ENCODE assay signal across 8 mouse cellular contexts in the genomic region with DNA sequence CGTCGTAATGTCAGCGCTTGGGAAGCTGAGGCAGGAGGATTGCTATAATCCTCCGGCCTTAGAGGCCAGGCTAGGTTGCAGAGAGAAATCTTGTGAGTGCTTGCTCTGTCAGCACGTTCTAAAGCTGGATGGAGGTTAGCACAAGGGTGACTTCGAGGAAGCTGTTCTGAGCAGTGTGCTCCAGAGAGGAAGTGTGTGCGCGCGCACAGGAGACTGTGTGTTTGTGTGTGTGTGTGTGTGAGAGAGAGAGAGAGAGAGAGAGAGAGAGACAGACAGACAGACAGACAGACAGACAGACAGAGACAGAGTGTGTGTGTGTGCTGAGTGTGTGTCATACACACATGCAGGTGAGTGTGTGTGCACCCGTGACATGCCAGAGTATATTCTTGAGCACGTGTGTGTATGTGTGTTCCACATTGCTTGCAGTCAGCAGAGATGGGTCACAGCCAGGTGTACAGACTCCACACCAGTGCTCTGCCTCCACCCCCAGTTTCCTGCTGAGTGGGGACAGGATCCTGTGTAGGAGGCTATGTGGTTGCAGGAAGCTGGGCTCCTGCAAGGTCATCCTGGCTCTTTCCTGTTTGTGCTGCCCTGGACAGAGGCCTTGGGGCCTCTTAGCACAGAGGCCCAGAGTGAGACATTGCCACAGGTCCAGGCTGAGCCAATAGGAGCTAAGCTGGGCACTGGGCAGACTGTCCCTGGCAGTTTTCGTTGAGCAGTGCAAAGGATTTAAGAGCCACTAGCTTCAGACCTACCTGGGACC. TPM values are rescaled to one million over a fixed set of nuclear protein-coding genes. Genes with fewer than 3 reads are reported as not detected.
DNase-seq lines count a peak whose midpoint lies in the region; ATAC-seq and TF ChIP-seq lines count a peak whose summit lies in the region.

No protein-coding gene starts in this region.

- H3K9me3 ChIP-seq in lung, embryonic 15.5 days, result no peaks in the 10 kb centered on the region
- H3K9me3 ChIP-seq in heart, embryonic 15.5 days (replicated peaks), result no peaks in the 10 kb centered on the region
- H3K9me3 ChIP-seq in limb, embryonic 15.5 days, result no peaks in the 10 kb centered on the region
- no peaks in the 10 kb centered on the region for H3K9me3 ChIP-seq in stomach, embryonic 14.5 days (ENCODE audit: control insufficient read depth, low read depth, low read length)
- H3K9me3 ChIP-seq in forebrain, embryonic 16.5 days (ENCODE audit: control insufficient read depth, low read length), result no peaks in the 10 kb centered on the region

- intact Hi-C loops in left cerebral cortex, postnatal 36 days (cut with DNase I), result no loop called here

- H3K27me3 ChIP-seq in lung, embryonic 15.5 days, result no peaks in the 10 kb centered on the region
- no peaks in the 10 kb centered on the region for H3K27me3 ChIP-seq in heart, embryonic 15.5 days
- H3K27me3 ChIP-seq in limb, embryonic 15.5 days, result no peaks in the 10 kb centered on the region
- H3K27me3 ChIP-seq in stomach, embryonic 14.5 days (ENCODE audit: control insufficient read depth, insufficient read depth, low read length), result no peaks in the 10 kb centered on the region
- H3K27me3 ChIP-seq in forebrain, embryonic 16.5 days (replicated peaks; ENCODE audit: control insufficient read depth, insufficient read depth, low read length), result no peaks in the 10 kb centered on the region

- TF ChIP-seq CTCF in lung, adult 2 months (IDR thresholded peaks at IDR 0.05; ENCODE audit: insufficient read depth, low read length), result no peak

- H3K27ac ChIP-seq in lung, embryonic 15.5 days, result peak overlapping the region; percentile 72
- peak overlapping the region; percentile 72 for H3K27ac ChIP-seq in heart, embryonic 15.5 days
- H3K27ac ChIP-seq in limb, embryonic 15.5 days, result peak overlapping the region; percentile 33; the same call in 1 of the 2 replicates
- H3K27ac ChIP-seq in stomach, embryonic 14.5 days (ENCODE audit: low read length), result peak overlapping the region; percentile 48; the same call in 1 of the 2 replicates
- no peak overlapping the region for H3K27ac ChIP-seq in forebrain, embryonic 16.5 days (ENCODE audit: low read length)

- no peak for TF ChIP-seq POLR2A in lung, adult 2 months (IDR thresholded peaks at IDR 0.05; ENCODE audit: borderline replicate concordance, extremely low read depth, low read depth, low read length)

- 76% methylated on average over 12 of the region's 12 CpGs for WGBS in lung, embryonic 15.5 days
- 47% methylated on average over 12 of the region's 12 CpGs for WGBS in lung, adult 2 months
- WGBS in heart, embryonic 15.5 days, result 68% methylated on average over 12 of the region's 12 CpGs
- 86% methylated on average over 12 of the region's 12 CpGs for WGBS in limb, embryonic 15.5 days
- WGBS in stomach, embryonic 14.5 days, result 83% methylated on average over 12 of the region's 12 CpGs
- WGBS in forebrain, embryonic 16.5 days, result 88% methylated on average over 12 of the region's 12 CpGs

- H3K36me3 ChIP-seq in lung, embryonic 15.5 days, result no peaks in the 10 kb centered on the region
- no peaks in the 10 kb centered on the region for H3K36me3 ChIP-seq in heart, embryonic 15.5 days
- no peaks in the 10 kb centered on the region for H3K36me3 ChIP-seq in limb, embryonic 15.5 days
- H3K36me3 ChIP-seq in stomach, embryonic 14.5 days (ENCODE audit: control insufficient read depth, insufficient read depth, low read length), result no peaks in the 10 kb centered on the region
- H3K36me3 ChIP-seq in forebrain, embryonic 16.5 days (ENCODE audit: control insufficient read depth, insufficient read depth), result no peaks in the 10 kb centered on the region

- peak; percentile 59 for ATAC-seq in lung, embryonic 15.5 days (ENCODE audit: borderline replicate concordance, extremely low read depth, low FRiP score, low TSS enrichment)
- peak; percentile 63; the same call in 1 of the 2 replicates for ATAC-seq in heart, embryonic 15.5 days (replicated peaks; ENCODE audit: insufficient number of reproducible peaks, insufficient read depth, low FRiP score, low read depth)
- ATAC-seq in limb, embryonic 15.5 days (ENCODE audit: insufficient number of reproducible peaks, low FRiP score, low TSS enrichment, low read depth), result peak; percentile 52; the same call in 1 of the 2 replicates
- no peak for ATAC-seq in stomach, embryonic 14.5 days (ENCODE audit: insufficient number of reproducible peaks, insufficient read depth, low FRiP score, low read depth)
- no peak for ATAC-seq in forebrain, embryonic 16.5 days

- H3K4me2 ChIP-seq in lung, embryonic 15.5 days, result no peak overlapping the region
- H3K4me2 ChIP-seq in heart, embryonic 15.5 days, result no peak overlapping the region
- no peak overlapping the region for H3K4me2 ChIP-seq in limb, embryonic 15.5 days
- H3K4me2 ChIP-seq in stomach, embryonic 14.5 days (replicated peaks; ENCODE audit: low read depth, low read length), result no peak overlapping the region
- H3K4me2 ChIP-seq in forebrain, embryonic 16.5 days (ENCODE audit: low read length), result no peak overlapping the region

- no peak overlapping the region for H3K4me3 ChIP-seq in lung, embryonic 15.5 days
- H3K4me3 ChIP-seq in lung, adult 2 months (replicated peaks; ENCODE audit: extremely low read depth, low read depth, low read length), result no peak overlapping the region
- H3K4me3 ChIP-seq in heart, embryonic 15.5 days, result no peak overlapping the region
- no peak overlapping the region for H3K4me3 ChIP-seq in limb, embryonic 15.5 days
- no peak overlapping the region for H3K4me3 ChIP-seq in stomach, embryonic 14.5 days (ENCODE audit: low read depth, low read length)
- H3K4me3 ChIP-seq in forebrain, embryonic 16.5 days (replicated peaks; ENCODE audit: low read length), result no peak overlapping the region

- H3K4me1 ChIP-seq in lung, embryonic 15.5 days, result peaks cover 43% of the 10 kb centered on the region
- peaks cover 41% of the 10 kb centered on the region for H3K4me1 ChIP-seq in lung, adult 2 months (ENCODE audit: control insufficient read depth, insufficient read depth, low read length)
- peaks cover 68% of the 10 kb centered on the region for H3K4me1 ChIP-seq in heart, embryonic 15.5 days (replicated peaks)
- peaks cover 21% of the 10 kb centered on the region for H3K4me1 ChIP-seq in limb, embryonic 15.5 days
- peaks cover 4% of the 10 kb centered on the region; the same call in 1 of the 2 replicates for H3K4me1 ChIP-seq in stomach, embryonic 14.5 days (ENCODE audit: control insufficient read depth, insufficient read depth, low read length)
- no peaks in the 10 kb centered on the region for H3K4me1 ChIP-seq in forebrain, embryonic 16.5 days (replicated peaks; ENCODE audit: control insufficient read depth, insufficient read depth, low read length)

- H3K9ac ChIP-seq in lung, embryonic 15.5 days, result no peak overlapping the region
- H3K9ac ChIP-seq in heart, embryonic 15.5 days, result no peak overlapping the region
- no peak overlapping the region for H3K9ac ChIP-seq in limb, embryonic 15.5 days
- H3K9ac ChIP-seq in stomach, embryonic 14.5 days (replicated peaks; ENCODE audit: low read depth, low read length), result no peak overlapping the region
- H3K9ac ChIP-seq in forebrain, embryonic 16.5 days (replicated peaks; ENCODE audit: low read depth, low read length), result no peak overlapping the region

- DNase-seq in lung, adult 2 months, result no peak
- DNase-seq in left cerebral cortex, postnatal 36 days (ENCODE audit: low spot score in 2 of 2), result no peak
- no peak for DNase-seq in layer of hippocampus, postnatal 14 days (ENCODE audit: low spot score in 2 of 2)

RNA-seq across cellular contexts. Expression of a gene that starts 21.9 kb away (rescaled TPM):
- 55.8 and 61.0 TPM in 2 replicates for polyA plus RNA-seq in lung, embryonic 15.5 days (2015; fragmentation: Nextera tagmentation; extraction: Ambion mirVana)
- polyA plus RNA-seq in lung, adult 2 months (2012; rRNA removed), result 122 and 144 TPM in 2 replicates
- polyA plus RNA-seq in heart, embryonic 15.5 days (2015; fragmentation: Nextera tagmentation; extraction: Ambion mirVana), result 38.5 and 47.8 TPM in 2 replicates
- 51.2 and 54.7 TPM in 2 replicates for polyA plus RNA-seq in limb, embryonic 15.5 days (2015; fragmentation: Nextera tagmentation; extraction: Ambion mirVana)
- 35.3 and 38.4 TPM in 2 replicates for polyA plus RNA-seq in stomach, embryonic 14.5 days (2014; fragmentation: Nextera tagmentation; extraction: Ambion mirVana)
- 10 to 100 TPM; 32.1 to 46.3 TPM for total RNA-seq in left cerebral cortex, postnatal 36 days (2021)
- 27.9 and 30.2 TPM in 2 replicates for polyA plus RNA-seq in forebrain, embryonic 16.5 days (2015; fragmentation: Nextera tagmentation; extraction: Ambion mirVana)
- total RNA-seq in layer of hippocampus, postnatal 14 days (2021), result 10 to 100 TPM; 41.1 to 43.0 TPM

RNA-seq across cellular contexts. Expression of a gene that starts 27.8 kb away (rescaled TPM):
- 30.1 and 30.4 TPM in 2 replicates for polyA plus RNA-seq in lung, embryonic 15.5 days (2015; fragmentation: Nextera tagmentation; extraction: Ambion mirVana)
- polyA plus RNA-seq in lung, adult 2 months (2012; rRNA removed), result 33.5 and 36.2 TPM in 2 replicates
- 15.2 and 19.6 TPM in 2 replicates for polyA plus RNA-seq in heart, embryonic 15.5 days (2015; fragmentation: Nextera tagmentation; extraction: Ambion mirVana)
- polyA plus RNA-seq in limb, embryonic 15.5 days (2015; fragmentation: Nextera tagmentation; extraction: Ambion mirVana), result 28.3 and 28.7 TPM in 2 replicates
- polyA plus RNA-seq in stomach, embryonic 14.5 days (2014; fragmentation: Nextera tagmentation; extraction: Ambion mirVana), result 16.6 and 21.5 TPM in 2 replicates
- total RNA-seq in left cerebral cortex, postnatal 36 days (2021), result 10 to 100 TPM; 44.4 to 46.8 TPM
- polyA plus RNA-seq in forebrain, embryonic 16.5 days (2015; fragmentation: Nextera tagmentation; extraction: Ambion mirVana), result 34.7 and 36.7 TPM in 2 replicates
- 10 to 100 TPM; 34.9 to 36.8 TPM for total RNA-seq in layer of hippocampus, postnatal 14 days (2021)

RNA-seq across cellular contexts. Expression of a gene that starts 42.8 kb away (rescaled TPM):
- polyA plus RNA-seq in lung, embryonic 15.5 days (2015; fragmentation: Nextera tagmentation; extraction: Ambion mirVana), result 3.2 and 4.5 TPM in 2 replicates
- polyA plus RNA-seq in lung, adult 2 months (2012; rRNA removed), result 0.14 TPM in 1 of 2 replicates, not detected in the other
- 1.6 and 2.1 TPM in 2 replicates for polyA plus RNA-seq in heart, embryonic 15.5 days (2015; fragmentation: Nextera tagmentation; extraction: Ambion mirVana)
- 2.6 and 3.6 TPM in 2 replicates for polyA plus RNA-seq in limb, embryonic 15.5 days (2015; fragmentation: Nextera tagmentation; extraction: Ambion mirVana)
- 2.2 and 3.1 TPM in 2 replicates for polyA plus RNA-seq in stomach, embryonic 14.5 days (2014; fragmentation: Nextera tagmentation; extraction: Ambion mirVana)
- total RNA-seq in left cerebral cortex, postnatal 36 days (2021), result 1 to 10 TPM; 7.1 to 10.0 TPM
- 4.6 and 5.8 TPM in 2 replicates for polyA plus RNA-seq in forebrain, embryonic 16.5 days (2015; fragmentation: Nextera tagmentation; extraction: Ambion mirVana)
- total RNA-seq in layer of hippocampus, postnatal 14 days (2021), result 10 to 100 TPM; 16.1 to 17.5 TPM

RNA-seq across cellular contexts. Expression of a gene that starts 44.4 kb away (rescaled TPM):
- polyA plus RNA-seq in lung, embryonic 15.5 days (2015; fragmentation: Nextera tagmentation; extraction: Ambion mirVana), result 45.7 and 47.2 TPM in 2 replicates
- polyA plus RNA-seq in lung, adult 2 months (2012; rRNA removed), result 34.6 and 38.4 TPM in 2 replicates
- 20.7 and 28.8 TPM in 2 replicates for polyA plus RNA-seq in heart, embryonic 15.5 days (2015; fragmentation: Nextera tagmentation; extraction: Ambion mirVana)
- 32.6 and 37.8 TPM in 2 replicates for polyA plus RNA-seq in limb, embryonic 15.5 days (2015; fragmentation: Nextera tagmentation; extraction: Ambion mirVana)
- polyA plus RNA-seq in stomach, embryonic 14.5 days (2014; fragmentation: Nextera tagmentation; extraction: Ambion mirVana), result 43.5 and 47.6 TPM in 2 replicates
- 10 to 100 TPM; 26.5 to 29.7 TPM for total RNA-seq in left cerebral cortex, postnatal 36 days (2021)
- polyA plus RNA-seq in forebrain, embryonic 16.5 days (2015; fragmentation: Nextera tagmentation; extraction: Ambion mirVana), result 52.6 and 62.5 TPM in 2 replicates
- total RNA-seq in layer of hippocampus, postnatal 14 days (2021), result 10 to 100 TPM; 26.4 to 30.1 TPM

RNA-seq across cellular contexts. Expression of a gene that starts 44.5 kb away (rescaled TPM):
- 26.3 and 31.1 TPM in 2 replicates for polyA plus RNA-seq in lung, embryonic 15.5 days (2015; fragmentation: Nextera tagmentation; extraction: Ambion mirVana)
- polyA plus RNA-seq in lung, adult 2 months (2012; rRNA removed), result 34.7 and 40.9 TPM in 2 replicates
- 15.6 and 23.3 TPM in 2 replicates for polyA plus RNA-seq in heart, embryonic 15.5 days (2015; fragmentation: Nextera tagmentation; extraction: Ambion mirVana)
- 32.5 and 34.8 TPM in 2 replicates for polyA plus RNA-seq in limb, embryonic 15.5 days (2015; fragmentation: Nextera tagmentation; extraction: Ambion mirVana)
- polyA plus RNA-seq in stomach, embryonic 14.5 days (2014; fragmentation: Nextera tagmentation; extraction: Ambion mirVana), result 30.9 and 35.0 TPM in 2 replicates
- total RNA-seq in left cerebral cortex, postnatal 36 days (2021), result 10 to 100 TPM; 27.8 to 33.6 TPM
- polyA plus RNA-seq in forebrain, embryonic 16.5 days (2015; fragmentation: Nextera tagmentation; extraction: Ambion mirVana), result 30.1 and 37.6 TPM in 2 replicates
- total RNA-seq in layer of hippocampus, postnatal 14 days (2021), result 10 to 100 TPM; 25.0 to 29.9 TPM

Comparison
In these comparisons a context has a peak if more than half of its experiments do, and no peak if none do; other contexts are left out.
1. ATAC-seq: peak in lung, embryonic 15.5 days (single experiment), heart, embryonic 15.5 days (single experiment) and limb, embryonic 15.5 days (single experiment); none in stomach, embryonic 14.5 days (single experiment) and forebrain, embryonic 16.5 days (single experiment).